Mouse (Mus musculus) liver, embryonic 14.5 days (tissue): Measurements from ENCODE around the gene Ovol3.

Experiments used
- CTCF ChIP-seq: IDR thresholded peaks from 2 replicates; pipeline ENCODE4 v1.5.1; 2016; ENCODE audit warnings: antibody characterized with exemption, low read depth, control low read depth
- EP300 ChIP-seq: IDR thresholded peaks from 2 replicates; pipeline ENCODE4 v1.6.1; 2016; ENCODE audit warnings: antibody characterized with exemption, low read depth

GRCm38 (mm10) chr7:30221433-30221832 lies 14.1 kb downstream of the Ovol3 start:
- TF ChIP-seq CTCF (no peak), EP300 (no peak)
